Mouse (Mus musculus): ENCODE measurements around the gene Bcr. TPM values are rescaled to one million over a fixed set of nuclear protein-coding genes. Genes with fewer than 3 reads are reported as not detected.
"Not testable (repeated sequence)": the region's sequence is repeated elsewhere in the genome, so short reads cannot be mapped to it uniquely, and the experiment has no call there.

The Bcr gene
- 10 to 100 TPM; 73.1 to 76.3 TPM for total RNA-seq (2021)

GRCm38 (mm10) chr10:75060217-75060842 lies at the start of gene Bcr:
Bcr (plus strand) TSS chr10:75060592.
- DNase-seq (ENCODE audit: extremely low spot score in 1 of 2, low spot score in 2 of 2) = peak; percentile 60 to 90
- intact Hi-C loops (cut with DNase I) = loop anchor here (5.0 kb wide), 1 partner anchor 42 kb away; no protein-coding TSS in a partner anchor

- DNase-seq (ENCODE audit: extremely low spot score in 1 of 2, low spot score in 2 of 2) = peak in 1 of 2 experiments; percentile 31
- intact Hi-C loops (cut with DNase I) = no loop called here
Measured at GRCm38 (mm10) chr10:75010704-75011103, 49.7 kb upstream of the Bcr start.

- DNase-seq (ENCODE audit: extremely low spot score in 1 of 2, low spot score in 2 of 2) = no peak
- intact Hi-C loops (cut with DNase I) = loop anchor here (5.0 kb wide), 1 partner anchor 48 kb away; the partner anchor contains the start of gene Gnaz
Measured at GRCm38 (mm10) chr10:75015465-75015864, 44.9 kb upstream of the Bcr start.

DNA sequence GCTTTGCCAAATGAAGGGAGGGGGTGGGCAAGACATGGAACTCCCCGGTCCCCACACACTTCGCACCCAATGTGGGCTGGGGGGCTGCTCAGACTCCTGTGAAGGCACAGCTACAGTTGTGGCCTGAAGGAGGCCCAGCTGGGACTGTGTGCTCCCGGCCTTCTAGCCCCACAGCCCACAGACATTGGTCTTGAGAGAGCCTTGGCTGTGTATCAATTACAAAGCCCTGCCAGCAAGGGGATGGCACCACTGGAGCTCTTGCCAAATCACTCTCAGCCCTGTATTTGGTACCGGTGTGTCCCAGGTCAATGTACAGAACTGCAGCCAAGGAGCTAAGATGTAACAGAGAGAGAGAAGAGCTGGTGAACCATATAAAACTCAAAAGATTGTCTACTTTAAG lies 43.9 kb upstream of the Bcr start:
- no peak for DNase-seq (ENCODE audit: extremely low spot score in 1 of 2, low spot score in 2 of 2)
- intact Hi-C loops (cut with DNase I) = loop anchor here (5.0 kb wide), 1 partner anchor 49 kb away; the partner anchor contains the start of gene Gnaz

DNA sequence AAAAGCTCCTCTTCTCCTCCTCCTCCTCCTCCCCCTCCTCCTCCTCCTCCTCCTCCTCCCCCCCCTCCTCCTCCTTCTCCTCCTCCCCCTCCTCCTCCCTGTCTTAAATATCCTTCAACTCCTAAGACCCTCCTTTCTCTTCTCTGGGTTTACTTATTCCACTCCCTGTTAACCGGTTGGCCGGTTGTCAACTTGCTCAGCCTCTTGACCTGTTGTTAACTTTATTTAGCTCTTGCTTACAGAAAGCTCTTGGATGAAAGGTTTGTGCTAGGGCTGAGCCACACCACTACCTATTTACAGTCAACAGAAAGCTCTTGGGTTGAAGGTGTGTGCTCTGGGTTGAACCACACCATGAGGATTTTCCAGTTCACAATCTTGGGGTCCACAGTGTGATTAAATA lies 40.1 kb upstream of the Bcr start:
- DNase-seq (ENCODE audit: extremely low spot score in 1 of 2, low spot score in 2 of 2) = no peak
- intact Hi-C loops (cut with DNase I) = loop anchor here (2.0 kb wide), 1 partner anchor 81 kb away; no protein-coding TSS in a partner anchor

GRCm38 (mm10) chr10:75021138-75021537 lies 39.3 kb upstream of the Bcr start:
- intact Hi-C loops (cut with DNase I) = loop anchor here (2.0 kb wide), 1 partner anchor 82 kb away; no protein-coding TSS in a partner anchor

DNA sequence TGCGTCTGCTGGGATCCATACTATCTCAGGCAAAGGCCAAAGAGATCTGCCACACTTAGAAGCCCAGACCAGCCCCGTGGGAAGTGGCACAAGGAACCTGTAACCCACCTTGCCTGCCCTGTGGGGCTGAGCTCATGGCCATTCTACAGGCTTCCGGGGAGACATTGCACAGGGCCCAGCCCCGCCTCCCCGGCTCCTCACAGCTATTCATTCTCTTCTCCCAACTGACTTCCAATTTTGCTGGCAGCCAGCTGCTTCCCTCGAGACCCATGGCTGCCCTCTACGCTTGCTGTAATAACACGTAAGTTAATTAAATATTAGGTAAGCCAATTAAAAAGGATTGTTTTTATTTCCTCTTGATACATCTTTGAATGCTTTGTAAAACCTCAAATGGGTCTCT lies 33.9 kb upstream of the Bcr start:
- intact Hi-C loops (cut with DNase I) = no loop called here
- no peak for DNase-seq (ENCODE audit: extremely low spot score in 1 of 2, low spot score in 2 of 2)

More at GRCm38 (mm10) chr10:75021138-75021537, 39.3 kb upstream of the Bcr start:
- peak; percentile 61 to 74 for DNase-seq (ENCODE audit: extremely low spot score in 1 of 2, low spot score in 2 of 2)

DNA sequence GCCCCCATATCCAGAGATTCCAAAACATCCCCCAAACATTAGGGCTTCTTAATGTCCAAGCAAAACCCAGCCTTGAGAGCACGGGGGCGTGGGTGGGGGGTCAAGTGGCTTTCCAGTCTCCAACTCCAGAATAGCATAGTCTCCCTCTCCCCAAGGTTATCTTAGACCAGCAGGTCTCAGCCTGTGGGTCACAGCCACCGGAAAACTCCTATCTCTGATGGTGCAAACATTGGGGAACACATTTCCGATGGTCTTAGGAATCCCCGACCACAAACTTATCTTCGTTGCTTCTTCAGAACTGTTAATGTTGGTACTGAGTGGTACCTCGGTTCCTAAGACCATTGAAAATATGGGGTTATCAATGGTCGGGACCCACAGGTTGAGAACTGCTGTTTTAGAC lies 31.6 kb upstream of the Bcr start:
- DNase-seq (ENCODE audit: extremely low spot score in 1 of 2, low spot score in 2 of 2) = no peak
- intact Hi-C loops (cut with DNase I) = no loop called here

DNA sequence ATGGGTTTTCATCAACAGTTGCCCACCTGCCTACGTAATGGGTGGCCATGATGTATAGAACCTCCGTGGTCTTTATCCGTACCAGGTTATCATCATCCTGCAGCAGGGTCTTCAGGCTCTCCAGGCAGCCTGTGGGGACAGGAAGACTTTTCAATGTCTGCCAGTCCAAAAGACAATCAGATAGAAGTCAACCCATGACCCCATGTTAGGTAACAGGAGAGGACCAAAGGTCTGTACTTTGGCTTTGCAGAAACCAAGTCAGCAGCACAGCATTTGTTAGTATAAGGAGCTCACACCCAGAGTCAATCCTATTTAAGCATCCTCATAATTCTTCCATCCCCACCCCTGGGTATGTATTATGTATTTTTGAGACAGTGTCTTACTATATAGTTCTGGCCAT lies 30.7 kb upstream of the Bcr start:
- intact Hi-C loops (cut with DNase I) = no loop called here
- no peak for DNase-seq (ENCODE audit: extremely low spot score in 1 of 2, low spot score in 2 of 2)

DNA sequence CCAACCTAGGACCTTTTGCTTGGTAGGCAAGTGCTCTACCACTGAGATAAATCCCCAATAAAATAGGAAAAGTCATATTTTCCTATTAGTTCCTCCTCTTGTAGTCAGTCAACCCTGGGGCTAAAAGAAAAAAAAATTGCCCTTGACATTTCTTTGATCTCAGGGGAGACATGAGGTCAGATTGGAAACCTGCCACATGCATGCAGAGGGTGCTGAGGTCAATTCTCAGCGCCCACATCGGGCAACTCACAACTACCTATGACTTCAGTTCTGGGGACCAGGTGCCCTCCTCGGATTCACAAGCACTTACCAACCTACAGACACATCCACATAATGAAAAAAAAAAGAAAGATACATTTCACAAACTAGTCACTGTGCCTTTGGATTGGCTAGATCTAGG lies 30.2 kb upstream of the Bcr start:
- DNase-seq (ENCODE audit: extremely low spot score in 1 of 2, low spot score in 2 of 2) = no peak
- intact Hi-C loops (cut with DNase I) = no loop called here

GRCm38 (mm10) chr10:75031345-75032114 lies 28.9 kb upstream of the Bcr start:
- DNase-seq (ENCODE audit: extremely low spot score in 1 of 2, low spot score in 2 of 2) = no peak
- intact Hi-C loops (cut with DNase I) = no loop called here

- DNase-seq (ENCODE audit: extremely low spot score in 1 of 2, low spot score in 2 of 2) = peak; percentile 87 to 91
- intact Hi-C loops (cut with DNase I) = no loop called here
Measured at GRCm38 (mm10) chr10:75032395-75032794, 28.0 kb upstream of the Bcr start, which contains the start of gene Rsph14. Rsph14 (minus strand) TSS chr10:75032586.

DNA sequence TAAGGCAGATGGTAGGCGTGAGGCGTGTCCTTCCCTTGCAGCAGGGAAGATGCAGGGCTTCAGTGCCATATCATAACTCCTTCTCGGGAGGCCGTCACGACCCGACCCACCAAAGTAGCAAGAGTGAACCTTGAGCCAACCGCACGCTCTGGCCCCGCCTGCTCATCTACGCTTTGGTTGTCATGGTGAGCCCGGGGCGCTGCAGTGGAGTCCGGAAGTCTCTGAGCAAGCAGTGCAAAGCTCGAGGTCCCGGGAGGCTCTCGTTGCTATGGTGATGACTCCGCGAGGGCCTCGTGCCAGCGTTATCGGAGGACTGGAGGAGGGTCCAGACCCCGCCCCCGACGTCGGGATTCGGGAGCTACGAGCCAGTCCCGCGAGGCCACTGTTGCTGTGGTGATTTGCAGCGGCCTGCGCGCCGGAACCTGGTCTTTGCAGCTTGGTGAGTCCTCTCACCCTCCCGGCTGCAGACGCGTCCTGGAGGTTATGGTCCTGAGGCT lies 23.5 kb upstream of the Bcr start, which contains the start of gene Rab36:
Gene Rab36, plus strand, starts transcription at position 176 of the 497 bp plus-strand sequence.
- peak; percentile 95 to 99 for DNase-seq (ENCODE audit: extremely low spot score in 1 of 2, low spot score in 2 of 2)
- intact Hi-C loops (cut with DNase I) = no loop called here

DNA sequence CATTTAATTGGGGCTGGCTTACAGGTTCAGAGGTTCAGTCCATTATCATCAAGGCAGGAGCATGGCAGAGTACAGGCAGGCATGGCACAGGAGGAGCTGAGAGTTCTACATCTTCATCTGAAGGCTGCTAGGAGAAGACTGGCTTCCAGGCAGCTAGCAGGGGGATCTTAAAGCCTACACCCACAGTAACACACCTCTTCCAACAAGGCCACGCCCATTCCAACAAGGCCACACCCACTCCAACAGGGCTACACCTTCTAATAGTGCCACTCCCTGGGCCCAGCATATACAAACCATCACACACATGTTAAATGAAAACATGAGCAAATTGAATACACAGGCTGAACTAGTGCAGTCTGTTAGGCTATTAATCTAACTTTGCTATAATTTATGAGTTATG lies 18.3 kb upstream of the Bcr start:
- DNase-seq (ENCODE audit: extremely low spot score in 1 of 2, low spot score in 2 of 2); intact Hi-C loops (cut with DNase I): not testable (repeated sequence)

GRCm38 (mm10) chr10:75044459-75044858 lies 15.9 kb upstream of the Bcr start:
- no peak for DNase-seq (ENCODE audit: extremely low spot score in 1 of 2, low spot score in 2 of 2)
- intact Hi-C loops (cut with DNase I) = no loop called here

DNA sequence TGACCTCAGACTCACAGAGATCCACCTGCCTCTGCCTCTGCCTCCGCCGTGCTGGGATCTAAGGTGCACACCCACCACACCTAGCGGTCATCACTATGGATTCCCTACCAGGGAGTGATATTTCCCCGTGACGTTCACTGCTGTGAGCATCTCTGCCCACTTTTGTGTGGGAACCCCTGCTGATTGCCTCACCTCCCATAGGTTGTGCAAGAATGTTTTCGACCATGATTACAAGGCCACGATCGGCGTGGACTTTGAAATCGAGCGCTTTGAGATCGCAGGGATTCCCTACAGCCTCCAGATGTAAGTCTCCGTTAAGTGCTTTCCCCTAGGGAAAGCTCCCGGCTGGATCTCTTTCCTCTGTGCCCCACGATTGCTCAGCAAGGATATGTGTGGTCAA lies 14.6 kb upstream of the Bcr start:
- no peak for DNase-seq (ENCODE audit: extremely low spot score in 1 of 2, low spot score in 2 of 2)
- intact Hi-C loops (cut with DNase I) = no loop called here

DNA sequence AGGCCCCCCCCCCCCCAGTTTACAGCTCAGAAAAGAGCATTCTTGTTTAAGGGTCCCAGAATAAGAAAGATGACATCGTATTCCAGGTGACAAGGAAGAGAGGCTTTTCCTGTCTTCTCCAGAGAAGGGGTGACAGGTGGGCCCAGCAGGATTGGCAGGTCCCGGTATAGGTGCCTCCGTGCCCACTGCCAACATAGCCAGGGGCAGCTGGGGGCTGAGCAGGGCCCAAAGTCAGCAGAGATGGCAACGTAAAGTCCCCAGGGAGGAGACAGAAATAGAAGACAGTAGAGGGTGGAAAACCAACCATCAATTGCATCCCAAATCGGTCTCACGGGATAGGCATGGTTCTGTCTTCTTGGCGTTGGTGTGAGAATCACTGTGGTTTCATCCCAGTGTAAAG lies 11.7 kb upstream of the Bcr start:
- no peak for DNase-seq (ENCODE audit: extremely low spot score in 1 of 2, low spot score in 2 of 2)
- intact Hi-C loops (cut with DNase I) = no loop called here

DNA sequence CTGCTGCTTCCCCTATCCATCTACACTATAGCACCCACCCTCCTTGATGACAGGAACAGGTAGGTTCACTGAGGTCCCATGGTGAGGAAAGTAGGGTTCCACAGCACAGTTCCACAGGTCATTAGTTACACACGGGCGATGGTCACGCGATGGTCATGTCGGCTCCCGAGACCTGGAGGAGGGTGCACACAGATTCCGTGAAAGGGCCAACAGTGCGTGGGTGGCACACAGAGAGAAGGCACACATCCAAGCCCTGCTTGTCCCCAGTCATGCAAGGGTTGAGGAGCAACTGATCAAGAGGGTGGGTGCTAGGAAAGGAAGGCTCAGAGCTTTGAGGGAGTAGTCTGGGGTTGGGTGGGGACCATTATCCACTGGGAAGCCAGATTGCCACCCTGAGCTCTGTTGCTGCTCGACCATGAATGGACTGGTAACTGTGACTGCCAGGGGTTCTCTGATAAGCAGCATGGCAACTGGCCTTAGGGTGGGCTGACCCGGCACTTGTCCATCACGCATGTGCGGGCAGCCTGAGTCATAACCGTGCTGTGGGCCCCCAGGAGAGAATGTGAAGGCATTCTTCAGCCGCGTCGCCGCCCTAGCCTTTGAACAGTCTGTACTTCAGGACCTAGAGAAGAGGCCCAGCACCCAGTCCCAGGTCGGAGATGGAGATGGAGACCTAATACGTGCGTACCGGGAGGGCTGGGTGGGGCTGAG lies 8.9 kb upstream of the Bcr start:
- no peak for DNase-seq (ENCODE audit: extremely low spot score in 1 of 2, low spot score in 2 of 2)
- intact Hi-C loops (cut with DNase I) = no loop called here

GRCm38 (mm10) chr10:75052902-75053301 lies 7.5 kb upstream of the Bcr start:
- no peak for DNase-seq (ENCODE audit: extremely low spot score in 1 of 2, low spot score in 2 of 2)
- intact Hi-C loops (cut with DNase I) = no loop called here
